10 mouse cellular contexts compared by ENCODE assay signal in the genomic region with DNA sequence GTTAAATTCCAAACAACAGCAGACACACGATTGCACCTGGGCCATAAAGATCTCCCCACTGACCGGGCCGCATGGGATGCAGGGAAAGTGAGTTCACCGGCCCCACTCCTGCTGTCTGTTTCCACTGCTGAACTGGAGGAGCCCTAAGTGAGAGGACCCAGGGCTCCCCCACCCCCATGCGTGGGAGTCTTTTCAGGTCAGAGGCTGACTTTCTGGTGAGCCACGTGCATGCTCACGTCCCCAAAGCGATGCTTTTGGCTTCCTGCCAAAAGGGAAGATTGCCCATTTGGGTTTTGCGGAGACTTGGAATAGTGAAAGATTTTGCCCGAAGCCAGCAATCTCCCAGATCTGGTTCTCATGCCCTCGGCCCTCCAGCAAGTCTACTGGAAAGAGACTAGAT. TPM values are rescaled to one million over a fixed set of nuclear protein-coding genes. Genes with fewer than 3 reads are reported as not detected.
DNase-seq lines count a peak whose midpoint lies in the region; ATAC-seq and TF ChIP-seq lines count a peak whose summit lies in the region.
"Had no signal": no experiment of that assay in that cellular context is flagged by ENCODE, and none has a peak within 500 bp of the region (broad histone marks: within the 10 kb centered on the region; RNA-seq: fewer than 3 reads in every experiment).

No protein-coding gene starts in this region.

- H3K27me3 ChIP-seq in intestine, postnatal 0 days (replicated peaks; ENCODE audit: control insufficient read depth, insufficient read depth, low read length): peaks cover 21% of the 10 kb centered on the region
- H3K27me3 ChIP-seq in intestine, embryonic 15.5 days (replicated peaks): peaks cover 20% of the 10 kb centered on the region; the same call in 1 of the 2 replicates
- peaks cover 13% of the 10 kb centered on the region for H3K27me3 ChIP-seq in hindbrain, embryonic 16.5 days (replicated peaks; ENCODE audit: control insufficient read depth, insufficient read depth, low read length)

- intact Hi-C loops in left cerebral cortex, postnatal 14 days (cut with DNase I): no loop called here

- no peaks in the 10 kb centered on the region for H3K9me3 ChIP-seq in intestine, postnatal 0 days (ENCODE audit: control insufficient read depth)
- no peaks in the 10 kb centered on the region for H3K9me3 ChIP-seq in intestine, embryonic 15.5 days
- no peaks in the 10 kb centered on the region for H3K9me3 ChIP-seq in ES-E14 (ENCODE audit: control insufficient read depth, insufficient read depth, low read depth, low read length)
- no peaks in the 10 kb centered on the region for H3K9me3 ChIP-seq in hindbrain, embryonic 16.5 days (ENCODE audit: control insufficient read depth, low read length)
- H3K9me3 ChIP-seq: megakaryocyte, embryonic 14.5 days had no signal

- H3K36me3 ChIP-seq in intestine, postnatal 0 days (ENCODE audit: control insufficient read depth, insufficient read depth): no peaks in the 10 kb centered on the region
- no peaks in the 10 kb centered on the region for H3K36me3 ChIP-seq in intestine, embryonic 15.5 days
- H3K36me3 ChIP-seq in ES-E14 (ENCODE audit: control insufficient read depth, insufficient read depth, low read length, poor library complexity, severe bottlenecking): no peaks in the 10 kb centered on the region
- H3K36me3 ChIP-seq in hindbrain, embryonic 16.5 days (ENCODE audit: control insufficient read depth, insufficient read depth, low read length): no peaks in the 10 kb centered on the region

- H3K9ac ChIP-seq in intestine, postnatal 0 days (ENCODE audit: low read depth, low read length): no peak overlapping the region
- H3K9ac ChIP-seq in intestine, embryonic 15.5 days: no peak overlapping the region
- peak overlapping the region; percentile 43; the same call in 1 of the 2 replicates for H3K9ac ChIP-seq in ES-E14 (ENCODE audit: insufficient read depth, low read depth, low read length, poor library complexity, severe bottlenecking)
- H3K9ac ChIP-seq in hindbrain, embryonic 16.5 days (ENCODE audit: low read depth, low read length): no peak overlapping the region

- no peak for TF ChIP-seq POLR2A in brain, embryonic 14.5 days (IDR thresholded peaks at IDR 0.05; ENCODE audit: borderline replicate concordance, extremely low read depth, insufficient read depth, insufficient read length, poor library complexity, severe bottlenecking)

- no peak for TF ChIP-seq CTCF in intestine, postnatal 0 days (IDR thresholded peaks at IDR 0.05; ENCODE audit: low read depth)
- TF ChIP-seq CTCF in brain, embryonic 14.5 days (IDR thresholded peaks at IDR 0.05; ENCODE audit: borderline replicate concordance, extremely low read depth, insufficient read depth, insufficient read length): no peak

- in situ Hi-C loops in ES-E14 (cut with MboI; ENCODE audit: low sequenced_read_pairs in 2 of 2, unreplicated experiment in 2 of 2): no loop called here

- H3K4me3 ChIP-seq in intestine, postnatal 0 days (ENCODE audit: low read depth, low read length): no peak overlapping the region
- H3K4me3 ChIP-seq in intestine, embryonic 15.5 days (replicated peaks): no peak overlapping the region
- no peak overlapping the region for H3K4me3 ChIP-seq in ES-E14 (ENCODE audit: insufficient read depth in 1 of 2, low read depth in 1 of 2, low read length in 2 of 2, poor library complexity in 1 of 2, severe bottlenecking in 1 of 2)
- no peak overlapping the region for H3K4me3 ChIP-seq in hindbrain, embryonic 16.5 days (ENCODE audit: low read length)
- H3K4me3 ChIP-seq: megakaryocyte, embryonic 14.5 days had no signal

- 0 out of 2 replicates have a peak, but pooled peaks cover 4% of the 10 kb centered on the region for H3K4me1 ChIP-seq in intestine, postnatal 0 days (replicated peaks; ENCODE audit: control insufficient read depth, insufficient read depth, low read length)
- H3K4me1 ChIP-seq in intestine, embryonic 15.5 days (replicated peaks): peaks cover 25% of the 10 kb centered on the region
- peaks cover 4 to 33% of the 10 kb centered on the region in 2 experiments for H3K4me1 ChIP-seq in ES-E14 (ENCODE audit: control insufficient read depth in 2 of 2, insufficient read depth in 2 of 2, low read length in 2 of 2, poor library complexity in 1 of 2)
- peaks cover 14% of the 10 kb centered on the region for H3K4me1 ChIP-seq in hindbrain, embryonic 16.5 days (ENCODE audit: control insufficient read depth, insufficient read depth, low read depth, low read length)

- H3K4me2 ChIP-seq in intestine, postnatal 0 days (replicated peaks; ENCODE audit: low read depth): peak overlapping the region; percentile 4; the same call in 1 of the 2 replicates
- H3K4me2 ChIP-seq in intestine, embryonic 15.5 days (replicated peaks): no peak overlapping the region
- H3K4me2 ChIP-seq in hindbrain, embryonic 16.5 days (ENCODE audit: low read length): peak overlapping the region; percentile 5

- no peak for DNase-seq in ES-E14 (ENCODE audit: low read depth, low spot score)
- peak; percentile 62 for DNase-seq in brain, embryonic 14.5 days (ENCODE audit: low read depth)
- DNase-seq in thymus, postnatal 14 days: no peak
- DNase-seq in left cerebral cortex, postnatal 14 days (ENCODE audit: low spot score in 2 of 2): no peak

- WGBS in intestine, postnatal 0 days: 10% methylated on average over 11 of the region's 11 CpGs
- 10% methylated on average over 11 of the region's 11 CpGs for WGBS in intestine, embryonic 15.5 days
- WGBS in hindbrain, embryonic 16.5 days: 16% methylated on average over 11 of the region's 11 CpGs

- no peak overlapping the region for H3K27ac ChIP-seq in intestine, postnatal 0 days (ENCODE audit: low read depth, low read length)
- no peak overlapping the region for H3K27ac ChIP-seq in intestine, embryonic 15.5 days
- no peak overlapping the region for H3K27ac ChIP-seq in ES-E14 (ENCODE audit: insufficient read depth, low read depth, low read length, poor library complexity, severe bottlenecking)
- no peak overlapping the region for H3K27ac ChIP-seq in hindbrain, embryonic 16.5 days (ENCODE audit: low read depth, low read length)

- ATAC-seq in intestine, postnatal 0 days: no peak
- no peak for ATAC-seq in intestine, embryonic 15.5 days
- ATAC-seq in hindbrain, embryonic 16.5 days: no peak
- ATAC-seq in granulocyte monocyte progenitor cell, adult 5-6 weeks (replicated peaks; ENCODE audit: poor library complexity, severe bottlenecking): no peak

TF ChIP-seq in ES-E14, 5 proteins besides CTCF, POLR2A, EP300 and RAD21:
- no peak for TF ChIP-seq CHD2 (IDR thresholded peaks at IDR 0.05; ENCODE audit: low read depth, low read length)

RNA-seq across cellular contexts. Expression of gene Meox1, which starts 2.7 kb away (rescaled TPM):
- polyA plus RNA-seq in intestine, postnatal 0 days (2015; fragmentation: Nextera tagmentation; extraction: Ambion mirVana): 3.8 and 4.1 TPM in 2 replicates
- 4.4 and 4.5 TPM in 2 replicates for polyA plus RNA-seq in intestine, embryonic 15.5 days (2015; fragmentation: Nextera tagmentation; extraction: Ambion mirVana)
- 0.32 and 0.36 TPM in 2 replicates for total RNA-seq in ES-E14 (2012; rRNA removed)
- polyA plus RNA-seq in brain, embryonic 14.5 days (2012; rRNA removed): 0.35 and 0.36 TPM in 2 replicates
- polyA plus RNA-seq in hindbrain, embryonic 16.5 days (2015; fragmentation: Nextera tagmentation; extraction: Ambion mirVana): 0.96 and 0.99 TPM in 2 replicates
- not detected in 2 replicates for total RNA-seq in granulocyte monocyte progenitor cell, adult 5-6 weeks (2014; fragmentation: Nextera tagmentation)
- total RNA-seq in granulocyte monocyte progenitor cell, adult 5-6 weeks (2017): not detected in 2 replicates
- 1 to 10 TPM; 2.1 to 2.4 TPM for total RNA-seq in left cerebral cortex, postnatal 14 days (2021)
- total RNA-seq: common myeloid progenitor, adult 5-6 weeks had no signal
